Mouse (Mus musculus): Measurements from ENCODE around the gene Pde7b.

Pde7b gene

GRCm38 (mm10) chr10:20722651-20723520 lies 2.0 kb downstream of the Pde7b start:
- no peak for DNase-seq (ENCODE audit: low read depth)

DNA sequence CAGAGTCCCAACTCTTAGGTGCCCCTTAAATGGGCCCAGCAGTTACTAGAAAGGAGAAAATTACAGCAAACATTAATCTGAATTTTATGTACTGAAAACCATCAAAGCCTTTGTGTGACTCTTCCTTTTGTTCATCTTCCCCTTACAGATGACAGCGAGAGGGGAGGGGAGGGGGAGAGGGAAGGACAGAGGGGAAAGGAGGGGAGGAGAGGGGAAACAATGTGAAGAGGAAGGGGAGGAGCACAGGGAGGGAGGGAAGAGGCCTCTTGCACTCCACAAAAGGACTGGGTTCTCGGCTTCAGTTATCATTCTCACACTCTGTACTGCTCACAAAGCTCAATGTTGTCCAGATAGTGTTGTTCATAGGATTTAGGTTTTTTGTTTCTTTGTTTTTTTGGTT lies 5.7 kb downstream of the Pde7b start:
- no peak for DNase-seq (ENCODE audit: low read depth)

GRCm38 (mm10) chr10:20700633-20701032 lies 24.2 kb downstream of the Pde7b start:
- DNase-seq (ENCODE audit: low read depth), result no peak

DNA sequence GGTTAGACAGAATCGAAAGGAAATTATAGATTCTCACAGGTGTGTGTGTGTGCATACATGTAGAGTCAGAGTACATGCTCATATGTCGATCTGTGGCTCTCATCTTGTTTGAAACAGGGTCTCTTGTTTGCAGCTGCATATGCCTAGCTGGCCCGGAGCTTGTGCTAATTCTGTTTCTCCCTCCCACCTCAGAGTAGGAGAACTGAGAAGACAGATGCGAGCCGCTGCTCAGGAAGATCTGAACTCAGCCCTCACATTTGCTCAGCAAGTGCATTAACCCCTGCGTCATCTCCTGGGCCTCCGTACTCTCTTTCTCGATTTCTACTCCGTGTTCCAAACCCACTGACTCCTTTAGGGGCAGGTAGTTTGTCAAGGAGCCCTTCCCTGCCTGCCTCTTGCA lies 25.0 kb downstream of the Pde7b start:
- DNase-seq (ENCODE audit: low read depth), result no peak

DNA sequence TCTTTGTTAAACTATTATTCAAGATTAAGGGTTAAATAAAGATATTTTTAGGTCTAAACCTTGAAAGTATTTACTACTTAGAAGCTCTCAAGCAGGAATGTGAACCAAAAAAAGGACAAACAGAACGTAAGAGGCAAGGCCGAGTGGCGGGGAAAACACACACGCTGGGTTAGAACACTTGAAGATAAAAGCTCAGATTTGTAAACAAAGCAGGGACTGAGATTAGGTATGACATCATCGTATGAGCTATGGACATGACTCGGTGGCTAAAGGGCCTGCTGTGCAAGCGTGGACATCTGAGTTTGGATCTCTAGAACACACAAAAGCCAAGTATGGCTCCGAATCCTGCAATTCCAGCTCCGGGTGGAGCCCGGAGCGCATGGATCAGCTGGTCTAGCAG lies 29.2 kb downstream of the Pde7b start:
- no peak for DNase-seq (ENCODE audit: low read depth)

DNA sequence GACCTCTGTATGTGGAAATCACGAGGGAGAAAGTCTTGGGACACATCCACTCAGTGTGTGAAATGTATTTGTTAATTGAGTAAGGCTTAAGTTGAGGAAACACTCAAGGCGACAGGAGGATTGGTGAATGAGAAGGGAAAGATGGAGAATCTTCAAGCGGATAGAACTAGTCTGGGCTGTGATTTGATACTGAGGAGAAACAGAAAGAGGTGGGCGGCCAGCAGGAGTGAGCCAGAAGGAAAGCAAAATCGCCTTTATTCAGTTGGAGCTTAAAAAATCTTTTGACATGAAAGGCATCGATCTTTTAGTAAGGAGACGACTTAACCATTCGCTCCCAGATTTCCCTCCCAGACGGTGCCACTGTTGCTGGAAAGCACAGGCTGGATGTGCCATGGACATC lies 34.9 kb downstream of the Pde7b start:
- no peak for DNase-seq (ENCODE audit: low read depth)

DNA sequence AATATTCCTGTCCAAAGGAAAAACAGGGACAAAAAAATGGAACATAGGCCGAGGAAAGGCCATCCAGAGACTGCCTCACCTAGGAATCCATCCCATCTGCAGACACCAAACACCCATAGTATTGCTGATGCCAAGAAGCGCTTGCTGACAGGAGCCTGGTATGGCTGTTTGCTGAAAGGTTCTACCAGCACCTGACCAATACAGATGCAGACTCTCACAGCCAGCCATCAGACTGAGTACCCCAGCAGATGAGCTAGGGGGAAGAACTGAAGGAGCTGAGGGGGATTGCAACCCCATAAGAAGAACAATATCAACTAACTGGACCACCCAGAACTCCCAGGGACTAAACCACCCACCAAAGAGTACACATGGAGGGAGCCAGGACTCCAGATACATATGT lies 40.7 kb downstream of the Pde7b start:
- DNase-seq (ENCODE audit: low read depth), result no peak

- no peak for DNase-seq (ENCODE audit: low read depth)
Observed at GRCm38 (mm10) chr10:20680986-20681385, 43.9 kb downstream of the Pde7b start.

DNA sequence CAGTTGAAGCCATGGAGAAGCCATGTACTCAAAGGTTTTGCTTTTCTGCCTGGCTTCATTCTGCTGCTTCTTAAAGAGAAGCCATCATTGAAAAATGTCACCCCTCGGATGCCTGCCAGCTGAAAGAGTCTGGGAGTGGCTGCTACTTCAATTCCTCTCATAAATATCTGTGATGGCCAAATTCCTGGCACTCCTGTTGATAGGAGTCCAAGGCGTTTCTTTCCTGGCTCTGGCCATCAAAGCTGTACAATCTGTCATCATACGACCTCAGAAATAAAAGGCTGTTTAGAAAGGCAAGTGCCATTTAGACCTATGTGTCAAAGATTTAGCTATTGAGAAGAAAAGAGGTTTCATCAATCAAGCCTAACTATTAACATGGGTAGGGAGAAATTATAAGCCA lies 49.6 kb downstream of the Pde7b start:
- DNase-seq (ENCODE audit: low read depth), result no peak

GRCm38 (mm10) chr10:20673798-20674197 lies 51.1 kb downstream of the Pde7b start:
- DNase-seq (ENCODE audit: low read depth), result peak; percentile 37

- no peak for DNase-seq (ENCODE audit: low read depth)
Observed at GRCm38 (mm10) chr10:20672591-20672990, 52.3 kb downstream of the Pde7b start.

DNA sequence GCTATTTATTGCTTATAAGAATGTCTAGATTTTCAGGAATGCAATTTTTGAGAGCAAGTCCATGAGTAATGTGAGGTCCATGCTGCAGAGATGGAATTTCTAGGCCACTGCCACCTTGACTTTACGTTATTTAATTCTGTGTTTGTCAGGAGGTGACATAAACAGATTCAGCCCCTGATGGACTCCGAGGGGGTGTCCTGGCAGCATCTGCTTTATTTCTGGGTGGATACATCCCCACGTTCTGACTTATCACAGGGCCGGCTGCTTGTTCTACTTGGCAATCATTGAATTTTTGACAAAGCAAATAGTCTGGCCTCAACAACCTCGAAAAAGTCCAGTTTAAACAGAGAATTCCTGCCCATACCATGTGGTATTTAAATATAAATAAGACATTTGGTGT lies 53.3 kb downstream of the Pde7b start:
- no peak for DNase-seq (ENCODE audit: low read depth)

GRCm38 (mm10) chr10:20670541-20670940 lies 54.3 kb downstream of the Pde7b start:
- DNase-seq (ENCODE audit: low read depth), result no peak

DNA sequence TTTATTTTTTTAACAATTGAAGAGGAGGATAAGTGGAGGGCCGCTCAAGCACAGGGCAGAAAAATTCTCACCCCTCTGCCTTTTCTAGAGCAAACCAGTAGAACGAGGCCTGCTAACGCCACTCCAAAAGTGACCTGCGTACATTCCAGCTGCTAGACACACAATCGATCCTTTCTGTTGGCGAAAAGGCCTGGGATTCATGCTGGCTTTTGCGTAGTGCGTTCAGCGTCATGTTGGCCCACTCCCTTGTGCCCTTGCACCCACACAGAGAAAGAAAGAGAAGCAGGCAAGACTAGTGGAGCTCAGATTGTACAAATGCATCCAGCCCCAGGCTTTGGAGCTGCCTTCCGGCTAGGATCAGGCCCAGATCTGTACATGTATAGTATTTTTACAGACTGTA lies 55.4 kb downstream of the Pde7b start:
- DNase-seq (ENCODE audit: low read depth), result no peak

GRCm38 (mm10) chr10:20668577-20668976 lies 56.3 kb downstream of the Pde7b start:
- DNase-seq (ENCODE audit: low read depth), result no peak

- DNase-seq (ENCODE audit: low read depth), result no peak
Observed at GRCm38 (mm10) chr10:20666655-20667054, 58.2 kb downstream of the Pde7b start.

DNA sequence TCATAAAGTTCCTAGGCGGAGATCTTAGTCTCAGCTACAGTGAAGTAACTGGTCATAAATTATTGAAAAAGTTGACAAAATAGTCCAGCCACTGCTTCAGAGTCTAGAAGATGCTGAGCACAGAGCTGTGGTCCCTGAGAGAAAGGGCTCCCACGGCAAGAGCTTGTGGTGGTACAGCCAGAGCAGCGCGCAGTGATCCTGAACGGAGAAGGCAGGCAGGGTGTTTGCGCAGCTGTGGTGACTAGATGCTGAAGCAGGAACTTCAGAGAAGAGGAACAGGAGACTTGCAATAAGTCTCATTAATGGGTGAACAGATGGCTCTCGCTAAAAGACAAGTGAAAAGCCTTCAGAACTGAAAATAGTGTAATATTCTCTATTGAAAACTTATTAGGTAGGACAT lies 61.9 kb downstream of the Pde7b start:
- DNase-seq (ENCODE audit: low read depth), result no peak

- DNase-seq (ENCODE audit: low read depth), result no peak
Observed at GRCm38 (mm10) chr10:20661684-20662083, 63.2 kb downstream of the Pde7b start.

DNA sequence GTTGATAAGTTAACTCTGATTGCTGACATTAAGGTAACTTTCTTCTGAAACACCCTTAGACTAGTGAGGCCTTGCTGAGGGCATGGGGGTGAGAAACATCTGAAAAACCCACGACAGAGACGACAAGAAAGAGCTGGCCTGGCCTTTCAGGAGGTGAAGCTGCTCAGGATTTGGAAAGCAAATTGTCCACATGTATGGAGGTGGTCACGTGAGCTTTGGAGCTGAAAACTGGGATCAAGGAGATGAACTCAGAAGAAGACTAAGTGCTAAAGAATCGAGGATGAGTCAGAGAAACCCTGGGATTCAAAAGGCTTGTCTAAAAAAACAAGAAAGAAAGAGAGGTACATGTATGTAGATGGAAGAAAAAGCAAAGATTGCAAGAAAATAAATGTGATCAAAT lies 65.2 kb downstream of the Pde7b start:
- no peak for DNase-seq (ENCODE audit: low read depth)

GRCm38 (mm10) chr10:20659268-20659667 lies 65.6 kb downstream of the Pde7b start:
- DNase-seq (ENCODE audit: low read depth), result no peak

DNA sequence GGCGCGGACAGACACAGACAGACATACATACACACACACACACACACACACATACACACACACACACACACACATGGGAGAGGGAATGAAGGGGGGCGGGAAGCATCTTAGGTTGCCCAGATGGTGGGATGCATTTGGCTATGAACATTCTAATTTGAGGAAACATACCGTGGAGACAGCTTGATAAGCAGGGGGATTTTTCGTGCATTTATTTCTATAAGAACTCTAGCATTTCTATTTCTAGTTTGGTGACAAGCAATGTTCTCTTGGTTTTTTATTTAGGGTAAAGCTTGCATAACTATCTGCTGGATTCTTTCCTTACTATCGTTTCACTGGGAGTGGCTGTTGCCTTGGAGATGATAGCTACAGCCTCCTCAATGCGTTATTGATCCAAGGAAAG lies 66.2 kb downstream of the Pde7b start:
- no peak for DNase-seq (ENCODE audit: low read depth)

DNA sequence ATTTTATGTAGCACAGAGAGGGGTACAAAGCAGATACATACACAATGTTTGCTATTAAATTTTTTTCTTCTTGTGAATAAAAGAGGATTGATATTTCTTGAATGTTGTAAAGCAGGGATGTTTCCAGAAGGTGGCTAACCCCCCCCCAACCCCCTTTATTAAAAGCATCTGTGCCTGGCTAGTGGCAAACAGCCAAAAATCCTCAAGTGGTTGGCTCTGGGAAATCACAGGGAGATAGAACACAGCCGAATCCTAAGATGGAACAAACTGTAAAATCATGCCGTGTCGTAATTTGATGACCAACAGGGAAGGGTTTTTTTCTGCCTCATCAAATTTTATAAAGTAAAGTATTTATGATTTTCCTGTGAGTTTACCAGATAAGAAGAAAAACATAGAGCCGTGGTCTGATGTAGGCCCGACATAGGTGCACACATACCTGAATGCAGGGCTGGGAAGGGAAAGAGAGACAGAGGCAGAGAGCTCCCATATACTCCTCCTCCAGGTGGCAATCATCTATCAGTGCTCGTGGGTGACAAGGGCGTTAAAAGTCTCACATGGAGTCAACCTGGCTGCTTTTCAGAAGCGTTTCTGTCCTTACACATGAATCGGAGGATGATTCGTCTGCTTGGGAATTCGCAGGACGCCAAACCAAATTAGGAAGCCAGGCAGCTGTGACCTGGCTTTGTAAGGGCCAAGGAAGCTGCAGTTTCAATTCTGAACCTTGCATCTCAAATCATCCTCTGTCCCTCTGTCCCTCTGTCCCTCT lies 67.4 kb downstream of the Pde7b start:
- DNase-seq (ENCODE audit: low read depth), result peak; percentile 64

GRCm38 (mm10) chr10:20654590-20654989 lies 70.3 kb downstream of the Pde7b start:
- no peak for DNase-seq (ENCODE audit: low read depth)

Measured in NIH3T3 (cell line).